Mouse (Mus musculus) layer of hippocampus, adult 8-10 months (tissue): ENCODE data around the gene Gm36079. TPM values are rescaled to one million over a fixed set of nuclear protein-coding genes. Genes with fewer than 3 reads are reported as not detected.
"Not testable (repeated sequence)": the region's sequence is repeated elsewhere in the genome, so short reads cannot be mapped to it uniquely, and the experiment has no call there.

Experiments used
- DNase-seq, 2 experiments: peaks; one replicate each; pipeline ENCODE4 v3.0.0; 2022; ENCODE audit warnings: low spot score in 2 of 2
- total RNA-seq, 4 experiments: library from RNA; stranded (reverse); gene quantifications; 2 replicates each; pipeline ENCODE4 v1.2.4; 2022

The Gm36079 gene
- total RNA-seq, 4 experiments from 2014 or later: not detected

GRCm38 (mm10) chr13:120021477-120021876 is 5.3 kb downstream of the Gm36079 start:
- DNase-seq: not testable (repeated sequence)

- DNase-seq: not testable (repeated sequence)
Observed at GRCm38 (mm10) chr13:120015348-120016007, 11.3 kb downstream of the Gm36079 start.

GRCm38 (mm10) chr13:120013962-120014361 is 12.8 kb downstream of the Gm36079 start:
- DNase-seq: not testable (repeated sequence)

GRCm38 (mm10) chr13:120013544-120013943 is 13.3 kb downstream of the Gm36079 start:
- not testable (repeated sequence) for DNase-seq

- DNase-seq: not testable (repeated sequence)
Observed at GRCm38 (mm10) chr13:120010068-120010467, 16.7 kb downstream of the Gm36079 start.

GRCm38 (mm10) chr13:119999215-119999614 is 27.6 kb downstream of the Gm36079 start:
- DNase-seq: not testable (repeated sequence)

- DNase-seq: not testable (repeated sequence)
Observed at GRCm38 (mm10) chr13:119998442-119999086, 28.2 kb downstream of the Gm36079 start.

GRCm38 (mm10) chr13:119991917-119992496 is 34.8 kb downstream of the Gm36079 start:
- not testable (repeated sequence) for DNase-seq

GRCm38 (mm10) chr13:119991264-119991663 is 35.5 kb downstream of the Gm36079 start:
- DNase-seq: not testable (repeated sequence)

Other genes starting within 250 kb of the Gm36079 start
- 10 to 100 TPM; 39.9 to 44.0 (median 41.3) TPM for gene Zfp131, start 236.1 kb downstream of the Gm36079 start, total RNA-seq
- not detected for gene AF067063, start 196.8 kb downstream of the Gm36079 start, total RNA-seq
- gene D13Ertd608e, start 191.0 kb downstream of the Gm36079 start, total RNA-seq: not detected
- not detected for gene Tcstv1, start 132.2 kb downstream of the Gm36079 start, total RNA-seq
- gene Gm21761, start 97.7 kb downstream of the Gm36079 start, total RNA-seq: not detected
- not detected for gene B020031M17Rik, start 76.2 kb downstream of the Gm36079 start, total RNA-seq
- not detected for gene Gm21188, start 25.2 kb upstream of the Gm36079 start, total RNA-seq
- not detected for gene Gm20767, start 113.2 kb upstream of the Gm36079 start, total RNA-seq
- not detected for gene Gm21818, start 145.4 kb upstream of the Gm36079 start, total RNA-seq
- gene Gm21762, start 188.9 kb upstream of the Gm36079 start, total RNA-seq: not detected
- not detected for gene Gm21731, start 212.1 kb upstream of the Gm36079 start, total RNA-seq
- not detected for gene AF067061, start 236.1 kb upstream of the Gm36079 start, total RNA-seq